Mouse (Mus musculus) urinary bladder, postnatal 10 days (tissue): ENCODE measurements around the gene Tmc6.

Experiments
- DNase-seq: peaks from one replicate; pipeline ENCODE4 v3.0.0; 2022; ENCODE audit warnings: low spot score

Gene Tmc6

DNA sequence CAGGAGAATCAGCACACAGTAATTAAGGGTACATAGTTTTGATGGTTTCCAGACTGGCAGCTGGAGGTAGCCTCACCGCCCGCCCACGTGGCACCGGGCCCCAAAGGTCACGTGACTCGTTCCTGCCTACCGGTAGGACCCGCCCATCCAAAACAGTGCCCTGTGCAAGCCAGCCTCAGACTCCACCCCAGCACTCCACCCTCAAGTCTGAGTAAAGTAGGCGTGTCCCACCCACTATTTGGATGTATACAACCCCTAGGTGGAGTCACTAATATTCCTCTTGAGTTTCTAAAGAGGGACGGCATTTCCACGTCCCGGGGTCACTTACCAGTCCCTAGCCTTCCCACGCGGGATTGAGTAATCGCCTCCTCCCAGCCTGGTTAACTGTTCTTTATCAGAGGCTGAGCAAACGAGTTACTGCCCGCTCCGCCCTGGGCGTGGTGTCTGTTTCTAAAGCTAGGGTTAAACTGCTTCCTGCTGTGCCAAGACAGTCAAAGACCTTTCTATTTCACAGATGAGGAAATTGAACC, 1.4 kb downstream of the Tmc6 start:
- DNase-seq = peak; percentile 47

DNA sequence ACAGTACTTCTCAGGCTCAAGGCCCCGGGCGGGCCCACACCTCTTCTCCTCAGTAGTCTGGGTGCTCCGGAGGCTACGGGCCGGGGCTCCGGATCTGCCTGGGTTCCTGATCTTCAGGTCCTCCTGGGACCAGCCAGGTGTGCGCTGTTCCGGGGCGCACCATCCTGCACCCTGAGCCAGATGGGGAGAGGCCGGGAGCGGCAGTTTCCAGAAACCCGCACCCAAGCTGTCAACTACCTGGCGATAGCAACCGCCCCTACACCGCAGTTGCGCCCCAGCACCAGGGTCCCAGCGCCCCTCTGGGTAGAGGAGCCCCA, 1.8 kb downstream of the Tmc6 start:
- no peak for DNase-seq

DNA sequence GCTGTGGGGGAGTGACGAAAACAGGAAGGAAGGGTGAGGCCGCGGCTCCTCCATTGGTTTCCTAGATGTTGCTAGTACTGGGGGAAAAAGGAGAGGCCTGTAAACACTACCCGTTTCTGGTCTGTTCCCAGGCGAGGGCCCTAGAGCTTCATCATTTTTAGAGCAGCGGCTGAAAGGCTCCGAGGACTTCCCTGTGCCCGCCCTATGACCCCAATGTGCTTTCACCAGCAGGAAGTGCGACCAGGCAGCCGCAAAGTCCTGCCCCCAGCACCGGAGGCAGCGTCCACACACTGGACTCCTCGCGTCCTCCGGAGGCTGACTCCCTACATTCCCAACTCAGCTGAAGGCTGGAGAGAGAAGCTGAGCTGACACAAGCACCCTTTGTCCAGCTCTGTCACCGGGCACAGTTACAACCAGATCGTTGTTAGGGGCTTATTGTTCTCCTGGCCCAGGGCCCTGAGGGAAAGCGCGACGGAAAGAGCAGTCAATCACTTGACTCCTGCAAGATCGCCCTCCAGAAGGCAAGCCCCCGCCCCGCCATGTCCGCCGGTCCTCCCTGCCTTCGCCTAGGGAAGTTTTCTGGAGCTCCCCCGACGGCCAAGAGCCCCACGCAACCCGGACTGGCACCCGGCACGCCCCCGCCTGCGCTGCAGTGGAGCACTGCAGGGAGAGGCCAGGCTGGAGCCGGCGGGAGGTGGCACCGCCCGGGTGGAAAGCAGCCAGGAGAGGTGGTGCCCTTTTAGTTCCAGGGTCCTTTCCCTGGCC, 2.4 kb downstream of the Tmc6 start:
- no peak for DNase-seq

DNA sequence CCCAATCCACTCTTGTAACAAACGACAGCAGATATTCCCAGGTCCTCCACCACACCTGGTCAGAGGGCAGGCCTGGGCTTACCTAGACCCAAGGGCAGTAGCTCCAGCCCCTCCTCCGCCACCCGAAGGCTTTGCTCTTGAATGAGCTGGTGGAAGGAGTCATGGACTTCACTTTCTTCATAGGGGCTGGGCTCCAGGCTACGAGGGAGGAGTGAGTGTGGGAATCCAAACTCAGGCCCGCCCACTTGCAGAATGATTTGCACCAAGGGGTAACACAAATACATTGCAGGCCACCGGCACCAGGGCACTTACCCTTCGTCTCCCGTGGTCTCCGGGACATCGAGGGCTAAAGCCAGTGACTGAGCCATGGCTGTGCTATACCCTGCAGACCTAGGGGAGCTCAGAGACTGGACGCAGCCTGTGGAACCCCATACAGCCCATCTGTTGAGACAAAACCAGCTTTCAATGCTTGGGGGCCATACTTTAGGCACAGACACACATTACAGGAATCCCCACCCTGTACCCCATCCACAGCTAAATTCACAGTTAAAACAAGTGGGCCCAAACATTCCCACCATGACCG, 3.1 kb downstream of the Tmc6 start:
- DNase-seq = no peak

DNA sequence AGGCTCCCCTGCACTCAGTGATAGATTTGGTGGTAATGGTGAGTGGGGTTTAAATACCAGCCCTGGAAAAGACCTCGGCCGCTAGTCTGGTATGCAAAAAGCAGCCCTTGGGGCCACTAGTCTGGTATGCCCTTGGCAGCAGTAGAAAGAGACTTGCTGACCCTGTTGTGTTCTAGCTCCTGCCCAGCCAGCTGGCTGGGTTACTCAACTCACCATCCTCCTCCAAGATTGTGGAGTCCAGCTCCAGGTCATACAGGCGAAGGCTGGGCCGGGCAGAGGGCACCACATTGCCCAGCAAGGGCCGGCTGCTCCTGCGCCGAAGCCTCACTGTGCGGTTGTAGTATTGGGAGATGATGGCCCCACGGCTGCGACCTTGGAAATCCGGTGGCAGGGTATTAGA, 4.0 kb downstream of the Tmc6 start:
- no peak for DNase-seq

DNA sequence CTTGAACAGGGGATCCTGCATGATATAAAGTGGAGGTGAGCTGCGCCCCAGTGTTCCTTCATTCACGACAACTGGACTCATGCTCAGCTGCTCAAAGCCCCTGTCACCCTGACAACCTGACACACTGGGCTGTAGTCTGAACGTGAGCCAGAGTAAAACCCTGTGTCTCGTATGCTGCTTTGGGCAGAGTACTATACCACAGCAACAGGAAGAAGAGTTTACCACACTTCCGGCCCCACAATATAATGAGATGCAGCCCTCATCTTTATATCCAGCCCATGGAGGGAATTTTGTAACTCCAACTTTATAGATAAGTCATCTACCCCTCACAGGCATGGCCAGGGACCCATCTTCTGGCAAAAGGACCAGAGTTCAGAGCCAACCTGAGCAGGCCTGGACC, 4.9 kb downstream of the Tmc6 start:
- no peak for DNase-seq

DNA sequence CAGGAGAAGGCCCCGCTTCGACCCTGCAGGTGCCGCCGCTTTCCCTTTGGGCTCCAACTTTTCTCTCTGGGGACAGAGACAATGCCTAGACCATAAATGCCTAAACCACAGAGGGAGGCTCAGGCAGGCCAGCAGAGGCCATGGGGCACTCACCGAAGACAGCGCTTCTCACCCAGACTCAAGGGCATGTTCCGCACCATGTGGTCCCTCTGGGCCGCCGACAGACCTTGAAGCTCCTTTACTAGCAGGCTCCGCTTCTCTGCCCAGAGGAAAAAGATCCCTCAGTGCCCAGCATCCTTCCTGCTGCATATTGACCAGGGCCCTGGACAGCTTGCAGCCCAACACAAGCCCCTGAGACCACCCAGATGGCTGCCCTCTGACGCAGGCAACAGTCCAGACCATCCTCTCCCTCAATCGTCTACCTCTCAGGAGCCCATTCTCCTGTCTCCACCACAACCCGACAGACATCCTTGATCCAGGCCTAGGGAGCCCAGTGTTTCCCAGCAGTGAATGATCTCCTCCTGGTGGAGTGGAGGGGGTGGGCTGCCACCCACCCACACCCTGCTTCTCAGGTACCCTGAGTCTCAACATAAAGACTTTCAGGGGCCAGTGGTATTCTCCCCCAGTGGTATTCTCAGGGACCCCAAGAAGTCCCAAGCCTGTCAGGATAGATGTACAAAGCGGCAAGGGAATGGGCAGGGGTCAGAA, 5.8 kb downstream of the Tmc6 start:
- no peak for DNase-seq

DNA sequence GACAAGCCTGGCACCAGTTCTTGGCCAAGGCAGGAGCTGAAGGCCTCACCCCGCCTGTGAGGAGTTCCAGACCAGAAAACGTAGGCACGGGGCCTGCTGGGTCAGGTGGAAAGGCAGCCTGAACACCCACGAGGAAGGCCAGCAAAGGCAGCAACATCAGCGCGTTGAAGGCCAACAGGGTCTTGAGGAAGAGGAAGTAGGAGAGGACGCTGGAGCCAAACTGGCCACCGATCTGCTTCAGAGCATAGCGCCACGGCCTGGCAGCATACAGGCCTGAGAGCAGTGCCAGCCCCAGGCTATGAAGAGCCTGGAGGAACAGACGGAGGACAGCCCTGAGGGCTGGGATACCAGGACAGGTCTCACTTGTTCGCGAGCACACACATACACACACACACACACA, 6.5 kb downstream of the Tmc6 start:
- DNase-seq = no peak

DNA sequence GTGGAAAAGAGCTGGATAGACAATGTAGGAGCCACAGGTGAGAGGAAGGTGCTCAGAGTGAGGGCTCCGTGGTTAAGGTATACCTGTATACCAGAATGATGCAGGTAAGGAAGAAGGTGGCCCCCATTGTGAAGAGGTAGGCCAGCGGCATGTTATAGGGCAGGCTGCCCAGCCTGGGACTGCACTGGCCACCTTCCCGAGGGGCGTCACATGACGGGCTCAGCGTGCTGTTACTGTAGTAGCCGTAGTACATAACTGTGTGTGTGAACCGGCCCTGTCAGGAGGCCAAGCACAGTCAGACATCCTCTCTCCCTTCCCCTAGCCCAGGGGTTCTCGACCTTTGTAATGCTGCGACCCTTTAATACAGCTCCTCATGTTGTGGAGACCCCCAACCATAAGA, 7.1 kb downstream of the Tmc6 start:
- no peak for DNase-seq

DNA sequence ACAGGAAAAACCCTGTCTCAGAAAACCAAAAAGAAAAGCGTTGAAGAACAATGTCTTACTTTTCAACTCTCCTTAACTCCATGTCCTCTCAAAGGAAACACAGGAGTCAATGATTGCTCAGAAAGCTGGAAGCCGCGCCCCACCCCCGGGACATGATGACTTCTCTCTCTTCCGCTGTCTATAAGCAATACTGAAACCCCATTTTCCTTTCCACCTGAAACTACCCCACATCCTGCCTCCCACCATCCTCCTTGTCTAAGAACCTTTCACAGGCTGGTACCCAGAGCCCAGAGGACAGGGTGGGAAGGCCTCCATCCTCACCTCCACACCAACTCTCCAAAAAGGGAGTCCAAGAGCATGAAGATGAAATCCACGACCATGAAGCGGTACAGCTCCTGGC, 9.6 kb downstream of the Tmc6 start:
- no peak for DNase-seq

DNA sequence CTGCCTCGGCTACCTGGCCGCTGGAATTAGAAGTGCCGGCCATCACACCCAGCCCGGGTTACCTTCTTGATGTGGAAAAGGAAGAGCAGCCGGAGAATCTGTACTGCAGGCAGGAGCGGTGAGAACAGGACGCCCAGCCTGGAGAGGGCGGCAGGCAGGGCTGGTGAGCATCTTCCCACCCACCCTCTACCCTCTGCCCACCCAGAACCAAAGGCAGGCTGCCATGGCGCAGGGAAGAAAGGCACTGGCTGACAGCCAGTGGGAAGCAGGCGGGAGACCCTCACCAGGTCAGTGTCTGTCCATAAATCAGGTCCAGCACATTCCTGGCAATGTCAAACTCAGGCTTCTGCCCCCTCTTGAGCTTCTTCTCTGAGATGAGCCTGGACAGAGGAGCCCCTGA, 11.6 kb downstream of the Tmc6 start:
- no peak for DNase-seq

DNA sequence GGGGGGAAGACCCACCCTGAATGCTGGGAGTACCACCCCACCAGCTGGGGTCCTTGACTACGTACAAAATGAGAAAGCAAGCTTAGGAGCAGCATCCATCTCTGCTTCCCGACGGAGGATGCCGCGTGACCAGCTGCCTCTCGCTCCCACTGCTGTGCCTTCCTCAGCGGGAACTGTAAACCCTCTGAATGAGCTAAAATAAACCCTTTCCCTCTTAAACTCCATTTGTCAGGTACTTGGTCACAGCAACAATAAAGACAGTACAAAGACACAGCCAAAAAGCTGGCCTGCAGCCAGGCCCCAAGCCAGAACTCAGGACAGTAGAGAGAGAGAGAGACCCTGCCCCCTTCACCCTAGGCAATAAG, 12.3 kb downstream of the Tmc6 start:
- no peak for DNase-seq

DNA sequence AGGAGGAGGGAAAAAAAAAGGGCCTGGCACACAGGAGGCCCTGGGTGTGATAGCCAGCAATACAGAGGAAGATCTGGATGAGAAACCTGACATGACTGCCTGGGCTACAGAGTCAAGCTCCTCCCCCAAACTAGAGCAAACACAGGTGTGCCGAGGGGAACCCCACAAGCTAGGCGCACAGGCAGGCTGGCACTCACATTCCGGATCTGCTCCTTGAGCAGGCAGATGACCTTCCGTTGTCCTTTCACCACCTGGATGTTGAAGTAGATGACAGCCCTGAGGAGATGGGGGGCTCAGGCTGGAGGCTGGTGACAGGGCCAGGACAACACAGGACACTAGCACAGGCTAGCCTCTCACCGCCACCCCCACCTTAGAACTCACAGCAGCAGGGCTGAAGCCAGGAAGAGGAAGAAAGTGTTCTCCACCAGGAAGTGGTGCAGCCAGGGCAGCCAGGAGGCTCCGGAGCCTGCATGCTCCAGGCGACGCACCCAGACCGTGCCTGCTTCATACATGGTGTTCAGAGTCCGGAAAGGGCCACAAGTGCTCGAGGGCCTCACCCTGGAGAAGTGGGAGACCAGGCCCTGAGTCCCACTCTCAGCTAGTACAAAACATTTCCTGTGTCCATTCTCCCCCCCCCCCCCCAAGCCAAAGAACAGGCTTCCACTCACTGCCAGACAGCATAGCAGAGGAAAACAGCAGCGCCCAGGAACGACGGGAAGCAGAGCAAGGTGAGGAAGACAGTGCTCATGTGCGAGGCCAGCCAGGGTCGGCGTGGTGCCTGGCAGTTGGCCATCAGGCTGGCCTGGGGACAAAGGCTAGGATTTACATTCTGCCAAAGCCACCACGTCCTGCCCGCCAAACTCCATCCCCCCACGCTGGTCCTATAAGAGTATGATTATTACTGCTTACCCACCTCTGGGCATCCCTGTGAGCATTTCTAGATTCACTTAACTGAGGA, 13.0 kb downstream of the Tmc6 start:
- DNase-seq = no peak

DNA sequence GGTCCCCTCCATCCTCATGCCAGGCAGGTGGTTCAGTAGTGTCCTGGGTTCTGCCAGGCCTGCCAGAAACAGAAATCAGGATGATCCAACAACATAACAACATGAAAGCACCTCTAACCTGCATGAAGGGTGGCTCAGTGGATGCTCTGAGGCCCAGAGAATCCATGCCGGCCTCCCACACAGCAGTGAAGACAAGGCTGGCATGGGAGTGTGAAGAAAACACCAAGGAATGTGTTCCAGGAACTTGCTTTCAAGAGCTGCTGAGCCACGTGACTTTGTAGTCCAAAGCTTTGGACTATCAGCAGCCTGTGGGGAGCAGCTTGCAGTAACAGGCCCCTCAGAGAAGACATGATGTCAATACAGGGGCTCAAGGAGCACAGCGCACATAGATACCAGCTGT, 15.7 kb downstream of the Tmc6 start:
- no peak for DNase-seq

DNA sequence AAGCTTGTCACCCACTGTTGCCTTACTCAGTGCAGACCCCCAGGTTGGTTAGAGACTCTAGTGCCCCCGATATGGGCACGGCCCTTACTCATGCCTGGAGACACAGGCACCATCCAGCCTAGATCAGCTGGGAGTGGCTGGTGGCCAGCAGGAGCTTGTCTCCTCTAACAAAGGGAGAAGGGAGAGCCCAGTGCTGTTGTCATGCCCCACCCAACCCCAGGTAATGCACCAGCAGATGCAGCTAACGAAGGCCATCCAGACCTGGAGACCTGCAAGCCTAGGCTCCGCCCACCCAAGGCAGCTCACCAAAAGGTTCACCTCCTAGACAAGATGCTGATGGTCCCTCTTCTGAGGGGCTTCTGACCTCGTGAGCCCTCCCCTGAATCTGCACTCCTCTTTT, 16.6 kb downstream of the Tmc6 start:
- no peak for DNase-seq

DNA sequence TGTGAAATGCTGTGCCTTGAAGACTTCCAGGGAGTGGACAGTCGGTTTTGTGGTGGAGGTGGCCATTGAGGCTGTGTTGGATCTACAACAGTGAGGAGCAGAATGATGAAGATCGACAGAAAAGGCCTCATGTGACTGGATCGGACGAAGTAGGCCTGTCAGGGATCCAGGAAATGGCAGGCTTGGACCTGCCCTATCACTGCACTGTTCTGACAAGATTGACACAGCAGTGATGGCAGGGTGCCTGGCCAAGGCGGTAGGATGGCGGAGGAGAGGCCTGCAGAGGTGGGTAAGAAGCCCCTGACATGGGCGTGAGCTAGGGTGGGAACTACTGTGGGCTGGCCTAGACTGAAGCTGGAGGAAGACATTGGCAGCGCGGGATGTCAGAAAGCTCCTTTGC, 17.7 kb downstream of the Tmc6 start:
- no peak for DNase-seq

DNA sequence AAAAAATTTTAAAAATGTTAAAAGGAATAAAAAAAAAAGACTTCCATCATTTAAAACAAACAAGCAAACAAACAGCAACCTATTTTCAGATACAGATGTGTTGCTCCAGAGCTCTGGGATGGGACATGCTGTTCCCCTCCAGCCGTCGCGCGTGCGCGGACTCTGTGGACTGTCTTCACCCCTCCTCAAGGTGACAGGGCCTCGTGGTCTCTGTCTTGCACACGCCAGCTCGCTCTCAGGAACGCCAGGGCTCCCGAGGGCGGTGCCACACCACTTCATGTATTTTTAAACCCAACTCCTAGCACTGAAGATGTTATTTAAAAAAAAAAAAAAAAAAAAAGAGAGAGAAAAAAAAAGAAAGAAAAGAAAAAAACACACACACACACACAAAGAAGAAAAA, 19.8 kb downstream of the Tmc6 start:
- no peak for DNase-seq

DNA sequence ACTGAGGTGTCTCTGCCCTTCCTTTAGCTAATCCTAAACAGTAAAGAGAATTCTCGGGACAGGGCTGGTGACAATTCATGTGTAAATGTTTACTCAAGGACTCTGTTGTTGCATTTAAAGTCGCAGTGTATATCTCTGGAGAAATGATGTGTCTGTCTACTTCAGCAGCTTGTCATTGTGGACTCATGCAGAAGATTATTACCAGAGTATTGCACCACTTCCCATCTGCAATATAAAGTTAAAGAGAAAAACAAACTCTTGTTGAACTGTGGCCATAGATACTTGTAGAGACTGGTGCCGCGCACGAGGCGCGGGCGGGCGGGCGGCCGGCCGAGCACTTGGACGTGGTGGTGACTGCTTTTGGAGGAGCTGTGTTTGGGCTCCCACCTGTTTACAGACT, 20.2 kb downstream of the Tmc6 start:
- no peak for DNase-seq

DNA sequence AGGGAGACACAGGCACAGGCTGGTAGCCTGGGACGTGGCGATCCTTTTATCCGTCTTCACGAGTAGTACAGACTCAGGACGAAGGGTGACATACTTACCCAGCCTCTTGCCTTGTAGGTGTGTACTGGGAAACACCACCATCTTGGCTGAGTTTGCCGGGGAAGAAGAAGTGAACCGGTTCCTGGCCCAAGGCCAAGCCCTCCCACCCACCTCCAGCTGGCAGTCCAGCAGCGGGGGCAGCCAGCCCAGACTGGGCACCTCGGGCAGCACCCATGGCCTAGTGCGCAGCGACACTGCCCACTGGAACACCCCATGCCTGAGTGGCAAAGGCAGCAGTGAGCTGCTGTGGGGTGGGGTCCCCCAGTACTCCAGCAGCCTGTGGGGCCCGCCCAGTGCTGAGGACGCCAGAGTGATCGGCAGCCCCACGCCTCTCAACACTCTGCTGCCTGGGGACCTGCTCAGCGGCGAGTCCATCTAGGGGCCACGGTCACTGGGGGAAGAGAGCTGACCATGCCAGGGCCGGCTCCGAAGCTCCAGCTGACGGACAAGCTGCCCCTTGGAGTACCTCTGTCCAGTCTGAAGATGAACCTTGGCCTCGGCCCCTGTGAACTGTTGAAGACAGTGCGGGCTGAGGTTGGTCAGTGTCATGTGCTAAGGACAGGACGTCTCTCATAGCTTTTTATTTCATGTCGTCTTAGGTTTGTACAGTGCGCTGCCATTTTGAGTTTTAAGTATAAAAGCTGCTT, 21.5 kb downstream of the Tmc6 start:
- DNase-seq = no peak

DNA sequence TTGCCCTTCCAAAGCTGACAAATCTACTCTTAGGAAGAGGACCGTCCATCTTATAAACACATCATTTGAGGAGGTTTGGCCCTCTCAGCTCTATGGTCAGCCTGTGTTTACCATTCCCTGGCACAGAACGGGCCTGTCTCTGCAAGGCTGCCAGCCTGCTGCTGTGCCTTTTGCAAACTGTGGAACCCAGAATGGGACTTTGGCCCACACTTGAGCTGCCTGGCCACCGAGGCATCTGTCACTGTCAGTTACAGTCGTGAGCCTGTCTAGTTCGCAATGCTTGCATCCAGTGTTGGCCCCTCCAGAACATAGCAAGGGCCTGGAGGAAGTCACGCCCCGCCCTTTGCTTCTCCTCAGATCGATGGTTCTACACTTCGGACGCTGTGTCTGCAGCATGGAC, 22.7 kb downstream of the Tmc6 start:
- DNase-seq = no peak

DNA sequence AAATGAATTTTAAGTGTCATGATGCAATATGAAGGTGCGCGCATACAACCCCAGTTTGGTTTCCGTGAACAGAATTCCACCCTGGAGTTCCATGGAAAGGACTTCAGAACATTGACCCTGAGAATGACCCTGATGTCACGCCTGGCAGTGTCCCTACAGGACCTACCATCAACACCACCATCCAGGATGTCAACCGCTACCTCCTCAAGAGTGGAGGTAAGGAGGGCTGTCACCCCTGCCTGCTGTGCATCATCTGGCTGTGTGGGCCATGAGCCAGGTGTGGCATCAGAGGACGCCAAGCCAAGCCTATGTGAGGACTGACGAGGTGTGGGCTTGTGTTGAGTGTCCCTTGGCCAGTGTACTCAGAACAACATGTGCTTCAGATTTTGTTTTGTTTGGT, 26.1 kb downstream of the Tmc6 start:
- DNase-seq = no peak

DNA sequence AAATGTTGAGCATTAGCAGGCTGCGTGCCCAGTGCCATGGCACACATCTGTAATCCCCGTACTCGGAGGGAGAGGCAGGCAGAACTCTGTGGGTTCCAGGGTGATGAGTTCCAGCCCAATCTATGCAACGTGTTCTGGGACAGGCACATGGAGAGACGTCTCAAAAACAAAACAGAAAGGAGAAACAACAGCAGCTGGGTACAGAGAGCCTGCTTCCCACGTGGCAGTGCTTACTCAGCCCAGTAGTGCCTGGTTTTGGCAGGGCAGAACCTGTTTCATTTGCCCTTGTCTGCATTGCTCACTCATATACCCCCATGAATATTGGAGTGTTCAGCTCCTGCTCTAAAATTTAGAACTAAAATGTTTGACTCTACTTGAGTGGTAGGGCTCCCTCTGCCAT, 30.5 kb downstream of the Tmc6 start:
- no peak for DNase-seq
